Mouse (Mus musculus) kidney, postnatal 36 days (tissue): ENCODE results near the gene Smagp.

Experiments used
- DNase-seq, 2 experiments: peaks; one replicate each; pipeline ENCODE4 v3.0.0; 2021 to 2022; ENCODE audit warnings: mixed read lengths in 2 of 2

Smagp gene

GRCm38 (mm10) chr15:100587166-100587565 lies 49.6 kb downstream of the Smagp start:
- DNase-seq = peak; percentile 78 to 90

- DNase-seq = no peak
These were observed 50.8 kb downstream of the Smagp start for GRCm38 (mm10) chr15:100585931-100586330.

- no peak for DNase-seq
These were observed 56.6 kb downstream of the Smagp start for GRCm38 (mm10) chr15:100580108-100580507.

- no peak for DNase-seq
These were observed 58.8 kb downstream of the Smagp start for GRCm38 (mm10) chr15:100577972-100578371.

GRCm38 (mm10) chr15:100576810-100577209 lies 59.9 kb downstream of the Smagp start:
- DNase-seq = peak in 1 of 2 experiments; percentile 53

- no peak for DNase-seq
These were observed 60.3 kb downstream of the Smagp start for GRCm38 (mm10) chr15:100576392-100576791.

GRCm38 (mm10) chr15:100575366-100575765 lies 61.4 kb downstream of the Smagp start:
- DNase-seq = peak; percentile 82 to 87

GRCm38 (mm10) chr15:100574378-100574777 lies 62.4 kb downstream of the Smagp start:
- DNase-seq = peak in 1 of 2 experiments; percentile 53

GRCm38 (mm10) chr15:100573946-100574345 lies 62.8 kb downstream of the Smagp start:
- peak; percentile 66 to 79 for DNase-seq
